Mouse (Mus musculus) liver, embryonic 16.5 days (tissue): ENCODE measurements around the gene Kdm4b. TPM values are rescaled to one million over a fixed set of nuclear protein-coding genes. Genes with fewer than 3 reads are reported as not detected.

ENCODE experiments used
- ATAC-seq: fragments of 200-750 bp; cut with Nextera tagmentation; 2 replicates; pipeline ENCODE4 v1.8.0; 2017; ENCODE audit warnings: low read depth, mild to moderate bottlenecking, moderate number of reproducible peaks, moderate library complexity
- H3K27ac ChIP-seq: fragments of 300-500 bp; sonication (generic); 2 replicates; pipeline ENCODE4 v1.5.1; 2014; ENCODE audit warnings: mild to moderate bottlenecking, low read length
- H3K27me3 ChIP-seq: fragments of 300-500 bp; sonication (generic); 2 replicates; pipeline ENCODE4 v1.6.1; 2014; ENCODE audit warnings: low read depth, low read length, mixed read lengths; ENCODE audit not compliant: control insufficient read depth, insufficient read depth
- H3K36me3 ChIP-seq: fragments of 300-500 bp; sonication (generic); 2 replicates; pipeline ENCODE4 v1.6.1; 2014; ENCODE audit warnings: mild to moderate bottlenecking; ENCODE audit not compliant: control insufficient read depth, insufficient read depth
- H3K4me1 ChIP-seq: fragments of 300-500 bp; sonication (generic); 2 replicates; pipeline ENCODE4 v1.6.1; 2014; ENCODE audit warnings: low read depth, low read length, mixed read lengths; ENCODE audit not compliant: control insufficient read depth
- H3K4me2 ChIP-seq: fragments of 300-500 bp; sonication (generic); 2 replicates; pipeline ENCODE4 v1.6.1; 2014; ENCODE audit warnings: low read depth, low read length, mixed read lengths
- H3K4me3 ChIP-seq: fragments of 300-500 bp; sonication (generic); 2 replicates; pipeline ENCODE4 v1.5.1; 2014; ENCODE audit warnings: low read depth, mild to moderate bottlenecking, low read length
- H3K9ac ChIP-seq: fragments of 300-500 bp; sonication (generic); 2 replicates; pipeline ENCODE4 v1.6.1; 2014; ENCODE audit warnings: low read depth, low read length
- H3K9me3 ChIP-seq: fragments of 300-500 bp; sonication (generic); replicated peaks from 2 replicates; pipeline ENCODE4 v1.6.1; 2016; ENCODE audit warnings: low read length; ENCODE audit not compliant: control insufficient read depth
- WGBS: fragments of 180-500 bp; shearing (Covaris S2); extraction: QIAGEN DNeasy Blood & Tissue Kit; methylation state at CpG from one replicate; pipeline ENCODE4 v1.1.7; 2014; ENCODE audit not compliant: insufficient replicate concordance; 5-methylcytosine and 5-hydroxymethylcytosine counted together
- microRNA-seq: library from miRNA; unstranded; fragments of <30 nt; microRNA quantifications from one replicate; pipeline ENCODE4, GENCODE M21; 2016
- polyA plus RNA-seq: library from polyadenylated mRNA; unstranded; fragments of >200 nt; fragmentation: Nextera tagmentation; extraction: Ambion mirVana; gene quantifications from 2 replicates; pipeline ENCODE4 v1.2.1, GENCODE M21; 2015

The Kdm4b gene
- polyA plus RNA-seq, 1 experiment from 2014 or later, result 7.0 TPM

DNA sequence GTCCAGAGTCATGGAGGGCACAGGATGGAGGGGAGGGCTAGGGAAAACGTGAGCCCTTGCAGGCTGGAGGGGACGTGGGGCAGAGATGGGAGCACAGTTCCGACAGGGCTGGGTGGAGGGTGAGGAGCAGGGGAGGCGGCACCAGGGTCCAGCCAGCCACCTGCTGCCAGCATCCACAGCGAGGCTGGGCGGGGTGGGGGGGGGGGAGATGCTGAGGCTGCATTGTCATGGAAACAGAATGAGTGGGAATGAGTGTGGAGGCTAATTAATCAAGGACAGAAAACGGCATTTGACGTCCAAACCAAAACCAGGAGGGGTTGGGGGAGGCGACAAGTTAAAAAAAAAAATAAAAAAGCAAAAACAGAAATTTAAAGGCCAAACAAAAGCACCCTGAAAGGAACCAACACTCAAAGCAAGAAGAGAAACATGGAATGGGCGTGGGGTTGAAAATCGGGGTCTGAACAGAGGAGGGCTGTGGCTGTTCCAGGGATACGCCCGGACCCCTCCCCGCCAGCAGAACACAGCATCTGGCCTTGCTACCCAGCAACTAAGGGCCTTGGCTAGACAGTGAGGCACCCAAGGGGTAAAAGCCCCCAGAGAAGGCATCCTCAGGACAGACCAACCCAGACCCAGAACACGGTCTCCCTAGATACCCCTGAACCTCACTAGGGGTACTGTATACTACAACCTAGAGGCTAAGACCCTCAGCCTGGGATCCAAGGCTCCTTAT lies 114.0 kb downstream of the Kdm4b start:
- no peak overlapping the region for H3K9ac ChIP-seq
- peaks cover 4% of the 10 kb centered on the region; the same call in 1 of the 2 replicates for H3K4me1 ChIP-seq
- H3K36me3 ChIP-seq, result no peaks in the 10 kb centered on the region
- no peak overlapping the region for H3K4me3 ChIP-seq
- no peak for ATAC-seq
- 59% methylated on average over 15 of the region's 15 CpGs for WGBS
- H3K4me2 ChIP-seq, result no peak overlapping the region
- no peaks in the 10 kb centered on the region for H3K9me3 ChIP-seq
- no peaks in the 10 kb centered on the region for H3K27me3 ChIP-seq
- no peak overlapping the region for H3K27ac ChIP-seq

- H3K27me3 ChIP-seq, result no peaks in the 10 kb centered on the region
- no peak overlapping the region for H3K4me2 ChIP-seq
- 57% methylated on average over 6 of the region's 6 CpGs for WGBS
- peaks cover 4% of the 10 kb centered on the region; the same call in 1 of the 2 replicates for H3K4me1 ChIP-seq
- no peak overlapping the region for H3K4me3 ChIP-seq
- no peaks in the 10 kb centered on the region for H3K9me3 ChIP-seq
- H3K36me3 ChIP-seq, result no peaks in the 10 kb centered on the region
- no peak overlapping the region for H3K9ac ChIP-seq
- ATAC-seq, result no peak
- no peak overlapping the region for H3K27ac ChIP-seq
Observed at GRCm38 (mm10) chr17:56442316-56442715, 116.5 kb downstream of the Kdm4b start.

- WGBS, result 30% methylated on average over 5 of the region's 5 CpGs
- Histone ChIP-seq H3K36me3 (no peaks in the 10 kb centered on the region), H3K4me1 (peaks cover 4% of the 10 kb centered on the region; the same call in 1 of the 2 replicates), H3K9ac (no peak overlapping the region), H3K4me2 (no peak overlapping the region), H3K9me3 (no peaks in the 10 kb centered on the region), H3K4me3 (no peak overlapping the region), H3K27me3 (no peaks in the 10 kb centered on the region), H3K27ac (no peak overlapping the region)
- no peak for ATAC-seq
Observed at GRCm38 (mm10) chr17:56443341-56443795, 117.5 kb downstream of the Kdm4b start.

GRCm38 (mm10) chr17:56444771-56445170 lies 118.9 kb downstream of the Kdm4b start:
- Histone ChIP-seq H3K27me3 (no peaks in the 10 kb centered on the region), H3K9me3 (no peaks in the 10 kb centered on the region), H3K4me2 (no peak overlapping the region), H3K27ac (no peak overlapping the region), H3K9ac (no peak overlapping the region), H3K4me3 (no peak overlapping the region), H3K36me3 (no peaks in the 10 kb centered on the region), H3K4me1 (peaks cover 4% of the 10 kb centered on the region; the same call in 1 of the 2 replicates)
- no peak for ATAC-seq
- WGBS, result 56% methylated on average over 3 of the region's 3 CpGs

DNA sequence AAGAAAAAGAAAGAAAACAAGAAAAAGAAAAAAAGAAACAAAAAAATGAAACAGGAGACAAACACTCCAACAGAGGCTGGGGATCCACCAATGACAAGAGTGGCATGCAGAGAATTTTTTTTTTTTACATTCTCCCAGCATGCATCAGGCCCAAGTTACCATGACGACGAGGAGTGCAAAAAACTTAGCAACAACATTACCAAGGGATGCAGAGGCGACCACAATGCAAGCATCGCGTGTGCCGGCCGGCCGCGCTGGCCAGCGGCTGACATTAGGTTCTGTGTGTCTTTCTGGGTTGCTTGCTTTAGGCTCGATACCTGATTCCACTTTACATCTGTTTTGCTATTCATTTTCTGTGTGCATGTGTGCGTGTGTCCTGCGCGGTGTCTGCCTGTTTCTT lies 119.5 kb downstream of the Kdm4b start:
- WGBS, result 80% methylated on average over 14 of the region's 14 CpGs
- Histone ChIP-seq H3K4me1 (peaks cover 4% of the 10 kb centered on the region; the same call in 1 of the 2 replicates), H3K36me3 (no peaks in the 10 kb centered on the region), H3K9ac (no peak overlapping the region), H3K27ac (no peak overlapping the region), H3K9me3 (no peaks in the 10 kb centered on the region), H3K27me3 (no peaks in the 10 kb centered on the region), H3K4me3 (no peak overlapping the region), H3K4me2 (no peak overlapping the region)
- ATAC-seq, result no peak

GRCm38 (mm10) chr17:56447716-56448115 lies 121.9 kb downstream of the Kdm4b start:
- Histone ChIP-seq H3K4me3 (no peak overlapping the region), H3K36me3 (no peaks in the 10 kb centered on the region), H3K27me3 (no peaks in the 10 kb centered on the region), H3K4me1 (peaks cover 4% of the 10 kb centered on the region; the same call in 1 of the 2 replicates), H3K9me3 (no peaks in the 10 kb centered on the region), H3K27ac (no peak overlapping the region), H3K4me2 (no peak overlapping the region), H3K9ac (no peak overlapping the region)
- no peak for ATAC-seq
- 71% methylated on average over 2 of the region's 2 CpGs for WGBS

Small RNA genes lying within 50 kb of the gene (microRNA-seq; reads per million reads assigned to microRNA genes)
- gene Mir6977, result not detected

Other genes with a start within 250 kb of the Kdm4b start
- gene Hdgfl2, start 246.4 kb upstream of the Kdm4b start, polyA plus RNA-seq, result 36.1 and 37.2 TPM in 2 replicates
- gene Plin4, start 216.3 kb upstream of the Kdm4b start, polyA plus RNA-seq, result 0.05 and 0.13 TPM in 2 replicates
- gene Plin5, start 208.5 kb upstream of the Kdm4b start, polyA plus RNA-seq, result 5.2 and 9.7 TPM in 2 replicates
- gene Lrg1, start 204.1 kb upstream of the Kdm4b start, polyA plus RNA-seq, result 4.3 and 6.2 TPM in 2 replicates
- 0.81 and 1.3 TPM in 2 replicates for gene Sema6b, start 185.7 kb upstream of the Kdm4b start, polyA plus RNA-seq
- 3.4 and 4.1 TPM in 2 replicates for gene Tnfaip8l1, start 163.6 kb upstream of the Kdm4b start, polyA plus RNA-seq
- 56.2 and 56.4 TPM in 2 replicates for gene Mydgf, start 142.1 kb upstream of the Kdm4b start, polyA plus RNA-seq
- gene Dpp9, start 107.2 kb upstream of the Kdm4b start, polyA plus RNA-seq, result 19.9 and 23.5 TPM in 2 replicates
- gene Fem1a, start 69.3 kb upstream of the Kdm4b start, polyA plus RNA-seq, result 5.2 and 5.7 TPM in 2 replicates
- gene Ticam1, start 49.3 kb upstream of the Kdm4b start, polyA plus RNA-seq, result 3.4 and 4.2 TPM in 2 replicates
- gene Plin3, start 33.2 kb upstream of the Kdm4b start, polyA plus RNA-seq, result 35.9 and 37.6 TPM in 2 replicates
- not detected in 2 replicates for gene Arrdc5, start 25.8 kb upstream of the Kdm4b start, polyA plus RNA-seq
- gene Uhrf1, start 22.7 kb upstream of the Kdm4b start, polyA plus RNA-seq, result 86.0 and 89.7 TPM in 2 replicates
- 3.9 and 5.3 TPM in 2 replicates for gene Ptprs, start 150.4 kb downstream of the Kdm4b start, polyA plus RNA-seq
- gene Znrf4, start 186.4 kb downstream of the Kdm4b start, polyA plus RNA-seq, result not detected in 2 replicates
- 0.12 and 0.24 TPM in 2 replicates for gene Gm20219, start 228.3 kb downstream of the Kdm4b start, polyA plus RNA-seq